ENCODE assay signal across 10 mouse cellular contexts in the genomic region with DNA sequence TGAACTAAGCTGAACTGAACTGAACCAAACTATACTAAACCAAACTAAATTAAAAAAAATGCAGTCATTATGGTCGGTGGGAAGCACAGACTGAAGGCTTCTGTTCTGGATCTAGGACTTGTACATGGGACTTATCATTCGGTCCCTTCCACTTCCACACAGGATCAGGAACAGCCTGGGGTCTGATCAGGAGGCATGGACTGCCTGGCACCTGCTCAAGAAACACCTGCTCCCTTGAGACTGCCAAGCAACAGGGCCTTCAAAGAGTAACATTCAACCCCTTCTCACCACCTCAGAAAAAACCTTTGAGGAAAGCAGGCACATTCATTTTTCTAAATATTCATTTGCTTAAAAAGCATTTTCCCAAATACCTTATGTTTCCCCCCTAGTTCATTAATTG.
"Had no signal": no experiment of that assay in that cellular context is flagged by ENCODE, and none has a peak within 500 bp of the region (broad histone marks: within the 10 kb centered on the region; RNA-seq: fewer than 3 reads in every experiment).

No protein-coding gene starts in this region.

- H3K36me3 ChIP-seq: kidney, embryonic 15.5 days; limb, embryonic 13.5 days; midbrain, embryonic 12.5 days; neural tube, embryonic 15.5 days had no signal

- H3K27me3 ChIP-seq: kidney, embryonic 15.5 days; limb, embryonic 13.5 days; midbrain, embryonic 12.5 days; neural tube, embryonic 15.5 days had no signal

- H3K4me2 ChIP-seq: kidney, embryonic 15.5 days; limb, embryonic 13.5 days; midbrain, embryonic 12.5 days; neural tube, embryonic 15.5 days had no signal

- H3K4me3 ChIP-seq: kidney, embryonic 15.5 days; limb, embryonic 13.5 days; midbrain, embryonic 12.5 days; myocyte; neural tube, embryonic 15.5 days had no signal

- DNase-seq: kidney, postnatal 14 days; layer of hippocampus, postnatal 36 days; right cerebral cortex, postnatal 25 days; thymus, postnatal 4 days had no signal

- H3K27ac ChIP-seq: kidney, embryonic 15.5 days; limb, embryonic 13.5 days; liver, embryonic 14.5 days; neural tube, embryonic 15.5 days had no signal

- H3K9me3 ChIP-seq: kidney, embryonic 15.5 days; limb, embryonic 13.5 days; midbrain, embryonic 12.5 days; neural tube, embryonic 15.5 days had no signal

- H3K9ac ChIP-seq: kidney, embryonic 15.5 days; limb, embryonic 13.5 days; liver, embryonic 14.5 days; midbrain, embryonic 12.5 days; neural tube, embryonic 15.5 days had no signal
